ENCODE assay signal across 8 mouse cellular contexts in genomic region chr9:36768156-36769047, GRCm38 (mm10). TPM values are rescaled to one million over a fixed set of nuclear protein-coding genes. Genes with fewer than 3 reads are reported as not detected.
DNase-seq lines count a peak whose midpoint lies in the region; ATAC-seq and TF ChIP-seq lines count a peak whose summit lies in the region.

No protein-coding gene starts in this region.

- peak overlapping the region; percentile 55 for H3K4me3 ChIP-seq in forebrain, embryonic 14.5 days (ENCODE audit: low read depth, low read length)
- H3K4me3 ChIP-seq in hindbrain, embryonic 13.5 days: peak overlapping the region; percentile 98
- H3K4me3 ChIP-seq in liver, embryonic 14.5 days (ENCODE audit: insufficient read depth in 1 of 2, low read depth in 2 of 2, low read length in 2 of 2): peak overlapping the region; percentile 77 to 84

- ATAC-seq in forebrain, embryonic 14.5 days: 0 out of 2 replicates have a peak, but pooled peaks have one; percentile 1
- peak; percentile 5 for ATAC-seq in hindbrain, embryonic 13.5 days (ENCODE audit: low FRiP score)
- ATAC-seq in liver, embryonic 14.5 days (ENCODE audit: insufficient read depth): peak; percentile 47

- no peak for TF ChIP-seq POLR2A in brain, embryonic 14.5 days (IDR thresholded peaks at IDR 0.05; ENCODE audit: borderline replicate concordance, extremely low read depth, insufficient read depth, insufficient read length, poor library complexity, severe bottlenecking)

- H3K36me3 ChIP-seq in forebrain, embryonic 14.5 days (ENCODE audit: control insufficient read depth, insufficient read depth, low read length): peaks cover 8% of the 10 kb centered on the region
- peaks cover 11% of the 10 kb centered on the region for H3K36me3 ChIP-seq in hindbrain, embryonic 13.5 days
- H3K36me3 ChIP-seq in liver, embryonic 14.5 days (replicated peaks; ENCODE audit: control insufficient read depth, insufficient read depth, low read depth): peaks cover 8% of the 10 kb centered on the region

- peak overlapping the region; percentile 72 for H3K9ac ChIP-seq in forebrain, embryonic 14.5 days (ENCODE audit: low read length)
- H3K9ac ChIP-seq in hindbrain, embryonic 13.5 days: peak overlapping the region; percentile 84
- H3K9ac ChIP-seq in liver, embryonic 14.5 days (replicated peaks): peak overlapping the region; percentile 90

- peak; percentile 19 for DNase-seq in left cerebral cortex, adult 11 months (ENCODE audit: low spot score)
- no peak for DNase-seq in left cerebral cortex, adult 9 months (ENCODE audit: low spot score in 2 of 2)
- peak; percentile 1 for DNase-seq in brain, embryonic 14.5 days (ENCODE audit: low read depth)
- DNase-seq in forebrain, embryonic 14.5 days (ENCODE audit: low spot score): peak; percentile 1
- peak; percentile 22 to 35 (median 26) for DNase-seq in liver, embryonic 14.5 days (ENCODE audit: low read depth in 3 of 3, low spot score in 3 of 3)
- DNase-seq in ovary, postnatal 10 days (ENCODE audit: low spot score): peak; percentile 44
- DNase-seq in urinary bladder, postnatal 14 days (ENCODE audit: low spot score): peak; percentile 39

- 14% methylated on average over 25 of the region's 25 CpGs for WGBS in forebrain, embryonic 14.5 days
- WGBS in hindbrain, embryonic 13.5 days: 15% methylated on average over 25 of the region's 25 CpGs
- WGBS in liver, embryonic 14.5 days (ENCODE audit: insufficient replicate concordance): 5% methylated on average over 25 of the region's 25 CpGs

- no peak for TF ChIP-seq CTCF in brain, embryonic 14.5 days (IDR thresholded peaks at IDR 0.05; ENCODE audit: borderline replicate concordance, extremely low read depth, insufficient read depth, insufficient read length)
- no peak for TF ChIP-seq CTCF in liver, embryonic 14.5 days (IDR thresholded peaks at IDR 0.05; ENCODE audit: low read depth)

- H3K4me2 ChIP-seq in forebrain, embryonic 14.5 days (ENCODE audit: low read length): peak overlapping the region; percentile 86
- peak overlapping the region; percentile 81 for H3K4me2 ChIP-seq in hindbrain, embryonic 13.5 days
- peak overlapping the region; percentile 91 for H3K4me2 ChIP-seq in liver, embryonic 14.5 days (ENCODE audit: low read depth)

- H3K27me3 ChIP-seq in forebrain, embryonic 14.5 days (replicated peaks; ENCODE audit: control insufficient read depth, insufficient read depth, low read length): no peaks in the 10 kb centered on the region
- no peaks in the 10 kb centered on the region for H3K27me3 ChIP-seq in hindbrain, embryonic 13.5 days
- H3K27me3 ChIP-seq in liver, embryonic 14.5 days (ENCODE audit: control insufficient read depth, insufficient read depth, low read length): no peaks in the 10 kb centered on the region

- H3K9me3 ChIP-seq in forebrain, embryonic 14.5 days (replicated peaks; ENCODE audit: control insufficient read depth, low read length): no peaks in the 10 kb centered on the region
- no peaks in the 10 kb centered on the region for H3K9me3 ChIP-seq in hindbrain, embryonic 13.5 days
- H3K9me3 ChIP-seq in liver, embryonic 14.5 days (ENCODE audit: control insufficient read depth, low read length): no peaks in the 10 kb centered on the region

- TF ChIP-seq EP300 in liver, embryonic 14.5 days (IDR thresholded peaks at IDR 0.05; ENCODE audit: low read depth): no peak

- H3K4me1 ChIP-seq in forebrain, embryonic 14.5 days (ENCODE audit: control insufficient read depth, insufficient read depth, low read length): peaks cover 11% of the 10 kb centered on the region
- peaks cover 23% of the 10 kb centered on the region for H3K4me1 ChIP-seq in hindbrain, embryonic 13.5 days (replicated peaks)
- H3K4me1 ChIP-seq in liver, embryonic 14.5 days (replicated peaks; ENCODE audit: control insufficient read depth in 2 of 2, insufficient read depth in 2 of 2, low read length in 1 of 2): peaks cover 10 to 16% of the 10 kb centered on the region in 2 experiments

- peak overlapping the region; percentile 72 for H3K27ac ChIP-seq in forebrain, embryonic 14.5 days (ENCODE audit: low read depth, low read length)
- H3K27ac ChIP-seq in hindbrain, embryonic 13.5 days: peak overlapping the region; percentile 91
- peak overlapping the region; percentile 93 for H3K27ac ChIP-seq in liver, embryonic 14.5 days

RNA-seq across cellular contexts. Expression of gene Stt3a, which starts 0.9 kb away (rescaled TPM):
- 86.6 and 96.4 TPM in 2 replicates for polyA plus RNA-seq in brain, embryonic 14.5 days (2012; rRNA removed)
- polyA plus RNA-seq in forebrain, embryonic 14.5 days (2014; fragmentation: Nextera tagmentation; extraction: Ambion mirVana): 69.5 and 93.6 TPM in 2 replicates
- polyA plus RNA-seq in hindbrain, embryonic 13.5 days (2015; fragmentation: Nextera tagmentation; extraction: Ambion mirVana): 109 and 110 TPM in 2 replicates
- 49.3 and 73.7 TPM in 2 replicates for polyA plus RNA-seq in liver, embryonic 14.5 days (2012; rRNA removed)
- 142 and 144 TPM in 2 replicates for polyA plus RNA-seq in liver, embryonic 14.5 days (2014; fragmentation: Nextera tagmentation; extraction: Ambion mirVana)

RNA-seq across cellular contexts. Expression of gene Ei24, which starts 28.8 kb away (rescaled TPM):
- 117 and 122 TPM in 2 replicates for polyA plus RNA-seq in brain, embryonic 14.5 days (2012; rRNA removed)
- polyA plus RNA-seq in forebrain, embryonic 14.5 days (2014; fragmentation: Nextera tagmentation; extraction: Ambion mirVana): 89.9 and 92.9 TPM in 2 replicates
- 113 and 122 TPM in 2 replicates for polyA plus RNA-seq in hindbrain, embryonic 13.5 days (2015; fragmentation: Nextera tagmentation; extraction: Ambion mirVana)
- 16.1 and 17.8 TPM in 2 replicates for polyA plus RNA-seq in liver, embryonic 14.5 days (2012; rRNA removed)
- polyA plus RNA-seq in liver, embryonic 14.5 days (2014; fragmentation: Nextera tagmentation; extraction: Ambion mirVana): 12.4 and 12.8 TPM in 2 replicates

RNA-seq across cellular contexts. Expression of gene Chek1, which starts 41.5 kb away (rescaled TPM):
- polyA plus RNA-seq in brain, embryonic 14.5 days (2012; rRNA removed): 6.5 and 9.1 TPM in 2 replicates
- 24.8 and 25.3 TPM in 2 replicates for polyA plus RNA-seq in forebrain, embryonic 14.5 days (2014; fragmentation: Nextera tagmentation; extraction: Ambion mirVana)
- polyA plus RNA-seq in hindbrain, embryonic 13.5 days (2015; fragmentation: Nextera tagmentation; extraction: Ambion mirVana): 10.0 and 11.3 TPM in 2 replicates
- polyA plus RNA-seq in liver, embryonic 14.5 days (2012; rRNA removed): 5.7 and 8.1 TPM in 2 replicates
- polyA plus RNA-seq in liver, embryonic 14.5 days (2014; fragmentation: Nextera tagmentation; extraction: Ambion mirVana): 19.7 and 26.9 TPM in 2 replicates

RNA-seq across cellular contexts. Expression of gene Fez1, which starts 53.3 kb away (rescaled TPM):
- polyA plus RNA-seq in brain, embryonic 14.5 days (2012; rRNA removed): 326 and 357 TPM in 2 replicates
- 620 and 684 TPM in 2 replicates for polyA plus RNA-seq in forebrain, embryonic 14.5 days (2014; fragmentation: Nextera tagmentation; extraction: Ambion mirVana)
- 612 and 624 TPM in 2 replicates for polyA plus RNA-seq in hindbrain, embryonic 13.5 days (2015; fragmentation: Nextera tagmentation; extraction: Ambion mirVana)
- polyA plus RNA-seq in liver, embryonic 14.5 days (2012; rRNA removed): 0.12 and 0.26 TPM in 2 replicates
- polyA plus RNA-seq in liver, embryonic 14.5 days (2014; fragmentation: Nextera tagmentation; extraction: Ambion mirVana): 0.28 TPM in 1 of 2 replicates, not detected in the other

Comparison
In these comparisons a context has a peak if more than half of its experiments do, and no peak if none do; other contexts are left out.
1. DNase-seq: peak in left cerebral cortex, adult 11 months (single experiment), brain, embryonic 14.5 days (single experiment), forebrain, embryonic 14.5 days (single experiment), liver, embryonic 14.5 days (3 of 3), ovary, postnatal 10 days (single experiment) and urinary bladder, postnatal 14 days (single experiment); none in left cerebral cortex, adult 9 months (0 of 2).
2. Peak in every context shown above with its lines, with median percentiles within 50 percentile points of each other: ATAC-seq, H3K27ac ChIP-seq, H3K4me2 ChIP-seq, H3K4me3 ChIP-seq and H3K9ac ChIP-seq.